Mouse (Mus musculus) 3134 (cell line): ENCODE results near the gene Slc22a3.

Source experiments
- DNase-seq: peaks from one replicate; pipeline ENCODE4 v3.0.0-alpha.2; 2011; ENCODE audit warnings: low spot score; ENCODE audit not compliant: insufficient read length; ENCODE audit errors: extremely low read depth

The Slc22a3 gene

DNA sequence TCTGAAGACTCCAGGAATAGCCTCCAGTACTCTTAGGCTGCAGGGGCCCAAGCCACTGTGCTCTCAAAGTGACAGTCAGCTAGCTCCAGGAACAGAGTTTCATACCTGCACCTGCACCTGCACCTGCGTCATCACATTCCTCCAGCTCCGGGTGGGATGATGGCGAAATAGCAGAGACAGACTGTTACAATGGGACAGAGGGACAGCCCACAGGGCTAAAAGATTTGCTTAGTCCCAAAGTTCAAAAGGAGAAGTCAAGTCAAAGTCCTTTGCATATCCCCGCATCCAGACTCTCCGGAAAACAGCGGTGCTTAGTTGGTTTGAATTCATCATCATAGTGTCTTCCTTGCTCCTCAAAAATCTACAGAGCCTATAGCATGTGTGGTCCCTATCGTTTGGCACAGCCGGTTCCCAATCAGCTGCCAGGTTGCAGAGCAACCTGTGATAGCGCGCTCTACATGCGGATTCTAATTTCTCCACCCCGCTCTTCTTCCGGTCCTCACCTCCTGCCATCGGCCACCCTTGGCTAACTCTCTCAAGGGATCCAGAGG, at the start of gene Slc22a3:
Slc22a3 (minus strand) TSS at position 51 of the 551 bp plus-strand sequence.
- DNase-seq = no peak

- DNase-seq = peak; percentile 42
These were observed 27.0 kb upstream of the Slc22a3 start for GRCm38 (mm10) chr17:12534353-12535145.

- peak; percentile 6 for DNase-seq
These were observed 24.6 kb upstream of the Slc22a3 start for GRCm38 (mm10) chr17:12532115-12532514.

DNA sequence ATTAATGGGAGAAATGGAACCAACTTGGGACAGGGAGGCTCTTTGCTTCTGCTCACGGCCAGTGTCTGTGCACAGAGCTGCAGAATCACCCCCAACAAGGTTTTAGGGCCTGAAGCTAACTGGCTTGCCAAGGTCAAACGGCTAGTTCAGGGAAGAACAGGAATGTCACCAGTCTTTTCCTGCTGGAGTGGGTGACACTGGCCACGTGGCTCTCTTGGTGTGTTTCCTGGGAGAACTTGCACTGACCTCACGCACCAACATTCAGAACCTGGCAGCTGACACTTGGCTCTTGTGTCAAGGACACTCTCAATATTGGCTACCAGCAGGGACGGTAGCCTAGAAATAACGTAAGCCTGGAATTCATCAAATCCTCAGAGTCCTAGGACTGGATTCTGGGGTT, 22.6 kb upstream of the Slc22a3 start:
- DNase-seq = no peak

DNA sequence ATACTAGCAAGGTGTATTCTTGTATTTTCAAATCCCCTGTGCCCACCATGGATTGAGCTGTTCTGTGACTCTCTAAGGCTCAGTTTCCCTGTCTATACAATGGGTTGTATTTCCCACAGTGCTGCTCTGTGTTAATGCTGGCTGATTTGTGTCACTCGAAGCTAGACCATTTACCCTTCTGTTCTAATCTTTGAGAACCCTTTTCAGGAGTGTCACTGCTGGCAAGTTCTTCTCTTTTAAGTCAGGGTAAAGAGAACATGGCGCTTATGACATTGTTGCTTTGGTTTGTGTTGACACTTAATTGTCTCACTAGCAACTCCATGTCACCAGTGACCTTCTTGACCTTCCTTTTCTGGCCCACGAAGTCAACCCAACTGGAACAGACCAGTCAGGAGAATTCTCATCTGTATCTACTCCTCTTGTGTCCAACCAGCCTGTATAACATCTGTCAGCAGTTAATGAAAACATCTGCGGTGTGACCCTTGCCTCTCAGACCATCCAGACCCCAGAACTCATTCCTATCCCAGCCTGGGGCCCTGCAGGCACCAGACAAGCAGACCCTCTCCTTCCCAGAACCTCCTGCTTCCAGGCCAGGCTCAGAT, 22.0 kb upstream of the Slc22a3 start:
- no peak for DNase-seq

DNA sequence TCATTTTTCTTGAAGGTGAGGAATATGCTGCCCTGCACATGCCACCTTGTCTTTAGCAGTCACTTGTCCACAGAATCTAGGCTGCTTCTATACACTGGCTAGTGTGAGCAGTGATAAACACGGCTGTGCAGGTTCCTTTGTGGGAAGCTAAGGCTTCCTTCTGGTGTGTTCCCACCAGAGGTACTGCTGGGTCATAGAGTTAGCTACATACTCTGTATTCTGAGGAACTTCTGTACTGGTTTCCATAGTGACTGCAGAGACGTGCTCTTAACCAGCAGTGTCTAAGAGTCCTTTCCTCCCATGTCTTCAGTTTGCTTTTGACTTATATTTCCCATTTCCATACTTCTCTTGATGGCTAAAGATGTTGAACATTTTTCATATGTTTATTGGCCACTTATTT, 11.6 kb upstream of the Slc22a3 start:
- DNase-seq = no peak

- DNase-seq = no peak
These were observed 10.7 kb upstream of the Slc22a3 start for GRCm38 (mm10) chr17:12518194-12518593.

GRCm38 (mm10) chr17:12513997-12514396, 6.5 kb upstream of the Slc22a3 start:
- DNase-seq = no peak

DNA sequence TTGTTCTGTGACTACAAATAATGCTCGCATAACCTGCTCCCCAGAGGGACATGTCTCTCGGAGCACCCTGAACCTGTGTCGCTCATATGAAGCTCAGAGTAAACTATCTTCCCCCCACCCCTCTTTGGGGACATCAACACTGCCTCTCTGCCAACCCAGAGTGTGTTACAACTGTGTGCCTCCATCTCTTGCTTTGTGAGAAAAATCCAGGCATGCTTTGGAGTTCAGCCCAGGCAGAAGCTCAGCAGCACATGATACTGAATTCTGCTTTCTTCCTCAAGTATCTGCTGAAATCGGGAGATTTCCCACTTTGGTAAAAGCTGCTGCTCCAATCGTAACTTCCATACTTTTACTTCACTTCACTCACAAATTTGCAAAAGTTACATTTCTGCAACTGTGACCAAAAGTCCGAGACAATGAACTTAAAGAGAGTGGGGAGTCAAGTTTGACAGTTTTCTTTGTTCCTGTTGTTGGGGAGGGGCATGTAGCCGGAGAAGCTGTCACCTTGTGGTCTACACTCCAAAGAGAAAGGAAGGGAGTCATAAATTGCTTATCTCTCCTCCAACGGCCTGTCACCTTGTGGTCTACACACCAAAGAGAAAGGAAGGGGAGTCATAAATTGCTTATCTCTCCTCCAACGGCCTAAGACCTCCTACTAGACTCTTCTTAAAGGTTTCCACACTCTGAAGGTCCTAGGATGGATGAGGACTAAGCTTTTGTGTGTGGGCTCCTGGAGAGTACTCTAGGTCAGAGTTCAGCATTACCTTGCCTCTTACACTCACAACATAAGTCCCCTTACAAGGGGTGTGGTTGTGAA, 5.8 kb upstream of the Slc22a3 start:
- DNase-seq = no peak

DNA sequence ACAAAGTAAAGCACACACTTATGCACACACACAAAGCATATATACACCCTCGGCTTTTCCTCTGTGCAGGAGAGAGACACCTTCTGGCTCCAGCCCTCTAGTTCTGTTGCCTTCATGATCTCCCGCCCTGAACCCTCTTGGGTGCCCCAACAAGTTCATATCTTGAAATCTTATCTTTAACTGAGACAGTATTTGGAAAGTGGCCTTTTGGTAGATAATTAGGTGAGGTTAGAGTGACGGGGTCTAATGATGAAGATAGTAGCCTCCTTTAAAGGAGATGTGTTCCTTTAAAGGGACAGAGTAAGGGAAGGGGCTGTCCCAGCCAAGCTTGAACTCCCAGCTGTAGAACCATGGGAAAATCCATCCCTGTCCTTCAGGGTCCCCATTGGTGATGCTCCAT, 3.7 kb upstream of the Slc22a3 start:
- no peak for DNase-seq

DNA sequence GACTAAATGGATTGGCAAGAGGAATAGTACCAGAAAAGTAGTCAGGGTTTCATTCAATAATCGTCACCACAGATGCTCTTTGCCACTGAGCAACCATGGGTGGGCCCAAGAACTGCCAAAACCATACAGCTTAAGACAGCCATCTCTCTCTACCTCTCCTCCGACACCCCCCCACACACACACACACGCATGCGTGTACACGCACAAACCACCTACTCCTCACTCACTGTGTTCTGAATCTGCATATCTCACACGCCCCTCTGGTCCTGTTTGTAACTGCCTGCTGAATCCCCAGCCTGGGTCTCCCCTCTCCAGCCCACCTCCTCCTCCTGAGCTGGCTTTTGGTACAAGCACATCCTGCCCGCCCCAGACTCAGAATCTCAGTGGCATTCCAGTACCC, 872 bp upstream of the Slc22a3 start:
- DNase-seq = no peak

DNA sequence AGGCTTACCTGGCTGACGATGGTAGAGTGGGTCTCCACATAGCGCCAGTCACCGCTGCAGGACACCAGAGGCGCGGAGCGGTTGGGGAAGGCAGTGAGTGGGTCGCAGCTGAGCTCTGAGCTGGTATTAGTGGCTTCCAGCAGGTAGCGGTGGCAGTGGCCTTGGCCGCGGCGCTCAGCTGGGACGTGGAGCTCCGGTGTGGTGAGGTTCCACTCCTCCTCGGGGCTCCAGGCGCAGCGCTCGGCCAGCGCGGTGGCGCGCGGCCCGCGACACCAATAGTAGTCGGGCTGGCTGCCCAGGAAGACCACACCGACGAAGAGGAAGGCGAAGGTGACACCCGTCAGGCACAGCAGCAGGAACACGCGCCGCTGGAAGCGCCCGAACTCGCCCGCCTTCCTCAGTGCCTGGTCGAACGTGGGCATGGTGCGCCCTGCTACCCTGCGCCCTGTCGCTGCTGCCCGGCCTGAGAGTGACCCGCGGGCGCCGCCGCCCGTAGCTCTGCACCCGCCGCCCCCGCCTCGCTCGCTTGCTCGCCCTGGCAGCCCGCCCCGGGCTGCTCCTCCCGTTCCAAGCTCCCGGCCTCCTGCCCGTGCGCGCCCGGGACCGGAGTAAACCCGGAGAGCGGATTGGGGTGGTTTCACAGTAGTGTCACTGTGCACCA, 471 bp downstream of the Slc22a3 start:
- DNase-seq = no peak

DNA sequence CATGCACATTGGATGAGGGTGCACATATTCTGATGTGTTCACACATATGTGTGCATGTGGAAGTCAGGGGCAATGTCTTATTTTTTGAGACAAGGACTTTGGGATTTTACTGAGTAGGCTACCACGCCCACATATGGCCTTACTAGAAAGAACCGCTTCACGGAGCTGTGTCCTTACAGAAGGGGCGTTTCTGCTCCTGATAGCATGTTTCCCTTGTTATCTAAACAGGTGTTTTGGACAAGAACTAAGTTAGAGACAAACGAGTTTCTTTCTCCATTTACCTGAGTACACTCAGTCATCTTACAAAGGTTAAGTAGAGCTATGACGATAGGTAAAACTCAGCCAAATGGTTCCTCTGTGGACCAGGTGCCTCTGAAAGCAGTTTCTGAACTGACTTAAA, 1.8 kb downstream of the Slc22a3 start:
- no peak for DNase-seq

DNA sequence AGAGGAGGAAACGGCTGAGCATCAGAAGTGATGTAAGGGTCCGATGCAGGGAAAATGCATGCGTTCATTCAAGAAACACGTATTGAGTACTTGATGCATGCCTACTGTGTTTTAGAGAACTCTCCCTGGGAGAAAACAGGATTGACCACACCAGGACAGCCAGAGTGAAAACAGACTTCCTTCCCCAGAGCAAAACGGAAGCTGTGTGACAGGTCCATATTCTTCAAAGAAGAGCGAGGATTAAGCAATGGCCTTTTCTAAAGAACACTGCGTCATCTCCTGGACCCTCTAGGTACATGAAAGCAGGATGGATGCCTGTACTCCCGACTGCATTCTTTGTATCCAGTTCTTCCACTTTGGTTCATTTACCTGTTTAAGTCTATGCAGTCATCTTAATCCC, 8.1 kb downstream of the Slc22a3 start:
- DNase-seq = no peak

- no peak for DNase-seq
These were observed 11.9 kb downstream of the Slc22a3 start for GRCm38 (mm10) chr17:12495558-12495957.

DNA sequence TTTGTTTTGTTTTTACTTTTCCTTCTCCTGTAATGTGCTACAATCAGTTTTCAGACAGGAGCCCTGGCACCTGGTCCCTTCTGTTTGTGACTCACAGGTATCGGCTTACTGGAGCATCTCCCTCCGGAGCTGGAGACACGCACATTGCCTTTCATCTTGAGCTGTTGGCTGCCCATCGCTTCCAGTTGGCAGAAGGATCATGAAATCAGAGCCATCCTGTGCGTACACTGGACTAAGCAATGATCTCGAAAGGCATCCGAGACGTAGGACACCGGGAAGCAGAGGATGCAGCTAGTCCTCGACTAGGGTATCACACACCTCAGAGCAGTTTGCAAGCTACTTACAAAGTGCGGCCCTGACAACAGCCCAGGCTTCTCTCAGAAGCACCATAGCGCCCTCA, 15.9 kb downstream of the Slc22a3 start:
- no peak for DNase-seq

GRCm38 (mm10) chr17:12489888-12490287, 17.6 kb downstream of the Slc22a3 start:
- no peak for DNase-seq

GRCm38 (mm10) chr17:12485657-12486056, 21.8 kb downstream of the Slc22a3 start:
- no peak for DNase-seq

DNA sequence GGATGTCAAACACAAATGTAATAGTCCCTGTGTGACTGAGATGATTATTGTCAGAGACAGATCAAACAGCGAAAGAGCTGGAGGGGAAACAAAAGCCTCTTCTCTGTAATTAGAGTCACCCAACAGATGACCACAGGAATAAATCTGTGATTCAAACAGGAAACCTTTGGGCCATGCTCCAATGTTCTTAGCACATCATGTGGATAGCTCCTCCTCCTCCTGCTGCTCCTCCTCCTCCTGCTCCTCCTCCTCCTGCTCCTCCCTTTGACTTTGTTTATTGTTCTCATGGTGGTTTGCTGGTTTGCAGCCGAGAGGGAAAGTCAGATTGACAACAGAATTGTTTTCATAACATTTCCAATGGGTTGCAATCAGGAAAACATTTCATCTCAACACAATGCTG, 28.1 kb downstream of the Slc22a3 start:
- DNase-seq = no peak

DNA sequence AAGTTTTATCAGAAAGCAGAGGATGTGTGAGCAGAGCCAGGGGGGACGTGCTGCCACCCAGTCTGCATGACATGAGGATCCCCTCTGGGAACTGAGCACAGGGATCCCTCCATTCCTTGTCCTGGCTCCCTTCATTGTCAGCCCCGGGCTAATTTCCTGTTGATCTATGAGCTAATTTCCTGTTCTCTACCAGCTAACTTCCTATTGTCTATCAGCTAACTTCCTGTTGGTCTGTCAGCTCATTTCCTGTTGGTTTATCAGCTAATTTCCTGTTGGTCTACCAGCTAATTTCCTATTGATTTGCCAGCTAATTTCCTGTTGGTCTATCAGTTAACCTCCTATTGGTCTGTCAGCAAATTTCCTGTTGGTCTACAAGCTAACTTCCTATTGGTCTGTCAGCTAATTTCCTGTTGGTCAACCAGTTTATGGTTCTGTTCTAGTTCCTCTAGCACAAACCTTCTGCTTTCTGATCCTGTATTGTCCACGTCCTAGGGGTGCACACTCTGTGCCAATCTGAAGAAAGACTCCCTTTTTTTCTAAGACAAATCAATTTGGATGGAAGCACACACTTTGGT, 32.9 kb downstream of the Slc22a3 start:
- no peak for DNase-seq
